Mouse (Mus musculus): ENCODE results near the gene Gm10203. TPM values are rescaled to one million over a fixed set of nuclear protein-coding genes. Genes with fewer than 3 reads are reported as not detected.

Gm10203 gene
- polyA plus RNA-seq (2012; ENCODE audit: low replicate concordance), result not detected in 2 replicates

GRCm38 (mm10) chr6:149129870-149130269, at the start of gene Gm10203:
Gene Gm10203 (plus strand): TSS chr6:149130170.

GRCm38 (mm10) chr6:149101076-149101942, 28.7 kb upstream of the Gm10203 start, which contains the start of gene Dennd5b:
Gene Dennd5b (minus strand): TSS chr6:149101680.

GRCm38 (mm10) chr6:149139471-149139870, 9.5 kb downstream of the Gm10203 start, which contains the start of gene Etfbkmt:
Gene Etfbkmt (plus strand): TSS chr6:149139849.

Other genes starting within 250 kb of the Gm10203 start
- 1.0 and 1.9 TPM in 2 replicates for gene Caprin2, start 233.9 kb upstream of the Gm10203 start, polyA plus RNA-seq (2012; ENCODE audit: low replicate concordance)
- gene Sinhcaf, start 183.7 kb upstream of the Gm10203 start, polyA plus RNA-seq (2012; ENCODE audit: low replicate concordance), result 2.7 and 27.9 TPM in 2 replicates
- gene Dennd5b, start 28.5 kb upstream of the Gm10203 start, polyA plus RNA-seq (2012; ENCODE audit: low replicate concordance), result 7.6 and 16.0 TPM in 2 replicates
- 0.73 and 0.86 TPM in 2 replicates for gene Etfbkmt, start 9.7 kb downstream of the Gm10203 start, polyA plus RNA-seq (2012; ENCODE audit: low replicate concordance)
- gene Amn1, start 58.5 kb downstream of the Gm10203 start, polyA plus RNA-seq (2012; ENCODE audit: low replicate concordance), result 2.6 and 9.4 TPM in 2 replicates
- 22.3 and 23.3 TPM in 2 replicates for gene Resf1, start 179.2 kb downstream of the Gm10203 start, polyA plus RNA-seq (2012; ENCODE audit: low replicate concordance)

Measured in hematopoietic multipotent progenitor cell, adult 10-12 weeks (in vitro differentiated cells).